12 mouse cellular contexts compared by ENCODE assay signal in the genomic region with DNA sequence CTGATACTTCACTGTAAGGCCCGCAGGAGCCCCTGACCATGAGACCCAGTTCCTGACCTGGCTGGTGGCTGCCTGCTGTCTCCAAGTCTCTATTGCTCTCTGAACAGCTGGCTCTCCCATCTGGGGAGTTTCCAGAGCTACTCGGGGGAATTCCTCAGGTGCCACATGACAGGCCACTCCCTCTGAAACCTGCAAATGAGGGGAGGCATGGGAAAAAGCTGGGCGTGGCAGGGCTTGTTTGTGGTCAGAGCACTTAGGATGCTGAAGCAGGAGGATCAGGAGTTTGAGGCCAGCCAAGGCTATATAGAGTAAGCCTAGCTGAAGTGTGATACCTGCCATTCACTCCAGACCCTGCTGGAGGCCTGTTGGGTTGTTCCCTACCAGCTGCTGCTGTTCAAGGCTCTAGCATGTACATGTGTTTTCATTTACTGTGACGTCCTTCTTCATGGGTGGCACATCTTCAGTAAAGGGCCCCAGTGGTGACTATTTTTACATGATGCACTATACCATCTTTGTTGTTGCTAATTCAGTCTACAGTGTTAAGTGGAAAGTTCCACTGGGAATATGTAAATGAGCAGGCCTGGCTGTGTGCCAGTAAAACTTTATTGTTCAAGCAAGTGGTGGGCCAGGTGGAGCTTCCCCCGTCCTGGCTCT. TPM values are rescaled to one million over a fixed set of nuclear protein-coding genes. Genes with fewer than 3 reads are reported as not detected.
DNase-seq lines count a peak whose midpoint lies in the region; ATAC-seq and TF ChIP-seq lines count a peak whose summit lies in the region.
"Had no signal": no experiment of that assay in that cellular context is flagged by ENCODE, and none has a peak within 500 bp of the region (broad histone marks: within the 10 kb centered on the region; RNA-seq: fewer than 3 reads in every experiment).

No protein-coding gene starts in this region.

- no peak for TF ChIP-seq POLR2A in limb, embryonic 14.5 days (IDR thresholded peaks at IDR 0.05; ENCODE audit: borderline replicate concordance, extremely low read depth, insufficient read depth, insufficient read length)

- H3K36me3 ChIP-seq in limb, embryonic 13.5 days, result peaks cover 100% of the 10 kb centered on the region
- H3K36me3 ChIP-seq in limb, embryonic 10.5 days, result peaks cover 99% of the 10 kb centered on the region
- peaks cover 94% of the 10 kb centered on the region for H3K36me3 ChIP-seq in limb, embryonic 14.5 days (ENCODE audit: control insufficient read depth, insufficient read depth, low read length)

- peaks cover 8% of the 10 kb centered on the region for H3K4me1 ChIP-seq in limb, embryonic 13.5 days
- H3K4me1 ChIP-seq in limb, embryonic 10.5 days, result peaks cover 13% of the 10 kb centered on the region
- no peaks in the 10 kb centered on the region; the same call in 1 of the 2 replicates for H3K4me1 ChIP-seq in limb, embryonic 14.5 days (ENCODE audit: control insufficient read depth, insufficient read depth, low read length)
- H3K4me1 ChIP-seq: lung, embryonic 15.5 days had no signal

- no peak overlapping the region for H3K4me3 ChIP-seq in limb, embryonic 13.5 days
- no peak overlapping the region for H3K4me3 ChIP-seq in limb, embryonic 10.5 days
- H3K4me3 ChIP-seq in limb, embryonic 14.5 days (replicated peaks; ENCODE audit: low read length), result no peak overlapping the region
- H3K4me3 ChIP-seq: embryonic facial prominence, embryonic 12.5 days; lung, embryonic 15.5 days had no signal

- peak overlapping the region; percentile 45; the same call in 1 of the 2 replicates for H3K9ac ChIP-seq in limb, embryonic 13.5 days
- H3K9ac ChIP-seq in limb, embryonic 14.5 days (ENCODE audit: low read depth, low read length, severe bottlenecking), result no peak overlapping the region
- H3K9ac ChIP-seq: embryonic facial prominence, embryonic 12.5 days; lung, embryonic 15.5 days had no signal

- no peak for DNase-seq in limb, embryonic 10.5 days (ENCODE audit: low spot score)
- peak; percentile 75 for DNase-seq in CD4-positive, CD25-positive, alpha-beta regulatory T cell, adult 2 months (ENCODE audit: low read depth, low spot score)
- DNase-seq in MN1 (ENCODE audit: low spot score), result peak; percentile 39
- DNase-seq in limb, embryonic 14.5 days (ENCODE audit: low spot score), result peak; percentile 7
- no peak for DNase-seq in ovary, adult 18-20 months (ENCODE audit: low spot score)
- no peak for DNase-seq in adrenal gland, adult 2 months
- DNase-seq: right cerebral cortex, adult 18-20 months had no signal

- H3K9me3 ChIP-seq in limb, embryonic 13.5 days, result no peaks in the 10 kb centered on the region
- no peaks in the 10 kb centered on the region for H3K9me3 ChIP-seq in limb, embryonic 10.5 days (replicated peaks)
- no peaks in the 10 kb centered on the region for H3K9me3 ChIP-seq in limb, embryonic 14.5 days (ENCODE audit: control insufficient read depth, low read length)
- H3K9me3 ChIP-seq: embryonic facial prominence, embryonic 12.5 days; lung, embryonic 15.5 days had no signal

- no peak overlapping the region for H3K4me2 ChIP-seq in limb, embryonic 13.5 days (replicated peaks)
- H3K4me2 ChIP-seq in limb, embryonic 14.5 days (replicated peaks; ENCODE audit: low read depth, low read length, severe bottlenecking), result no peak overlapping the region
- H3K4me2 ChIP-seq: embryonic facial prominence, embryonic 12.5 days; lung, embryonic 15.5 days had no signal

- 47% methylated on average over 5 of the region's 5 CpGs for WGBS in limb, embryonic 13.5 days
- 72% methylated on average over 5 of the region's 5 CpGs for WGBS in limb, embryonic 10.5 days
- WGBS in limb, embryonic 14.5 days, result 45% methylated on average over 5 of the region's 5 CpGs

- no peak overlapping the region for H3K27ac ChIP-seq in limb, embryonic 13.5 days
- H3K27ac ChIP-seq in limb, embryonic 10.5 days, result no peak overlapping the region
- no peak overlapping the region for H3K27ac ChIP-seq in limb, embryonic 14.5 days (replicated peaks; ENCODE audit: low read depth, low read length)
- H3K27ac ChIP-seq: embryonic facial prominence, embryonic 12.5 days; lung, embryonic 15.5 days had no signal

- ATAC-seq in limb, embryonic 13.5 days (ENCODE audit: low FRiP score, low read depth), result no peak
- no peak for ATAC-seq in limb, embryonic 14.5 days (ENCODE audit: low FRiP score, low read depth)

- no peaks in the 10 kb centered on the region for H3K27me3 ChIP-seq in limb, embryonic 13.5 days
- H3K27me3 ChIP-seq in limb, embryonic 10.5 days (ENCODE audit: low read depth, poor library complexity, severe bottlenecking), result no peaks in the 10 kb centered on the region
- no peaks in the 10 kb centered on the region for H3K27me3 ChIP-seq in limb, embryonic 14.5 days (ENCODE audit: control insufficient read depth, insufficient read depth, low read length)
- H3K27me3 ChIP-seq: embryonic facial prominence, embryonic 12.5 days; lung, embryonic 15.5 days had no signal

RNA-seq across cellular contexts. Expression of a gene that starts 9.8 kb away (rescaled TPM):
- polyA plus RNA-seq in limb, embryonic 13.5 days (2015; fragmentation: Nextera tagmentation; extraction: Ambion mirVana), result 46.5 and 47.2 TPM in 2 replicates
- polyA plus RNA-seq in limb, embryonic 10.5 days (2016; fragmentation: Nextera tagmentation; extraction: Ambion mirVana), result 58.1 and 62.6 TPM in 2 replicates
- 36.1 and 42.1 TPM in 2 replicates for polyA plus RNA-seq in limb, embryonic 14.5 days (2012; rRNA removed)
- 34.1 and 35.1 TPM in 2 replicates for polyA plus RNA-seq in limb, embryonic 14.5 days (2014; fragmentation: Nextera tagmentation; extraction: Ambion mirVana)
- total RNA-seq in adrenal gland, adult 2 months (2021), result 10 to 100 TPM; 46.8 to 49.5 TPM
- 42.7 and 49.6 TPM in 2 replicates for polyA plus RNA-seq in adrenal gland, adult 2 months (2012; rRNA removed)

RNA-seq across cellular contexts. Expression of a gene that starts 9.9 kb away (rescaled TPM):
- polyA plus RNA-seq in limb, embryonic 13.5 days (2015; fragmentation: Nextera tagmentation; extraction: Ambion mirVana), result 15.6 and 17.9 TPM in 2 replicates
- 17.5 and 19.5 TPM in 2 replicates for polyA plus RNA-seq in limb, embryonic 10.5 days (2016; fragmentation: Nextera tagmentation; extraction: Ambion mirVana)
- 25.4 TPM in 2 replicates for polyA plus RNA-seq in limb, embryonic 14.5 days (2012; rRNA removed)
- polyA plus RNA-seq in limb, embryonic 14.5 days (2014; fragmentation: Nextera tagmentation; extraction: Ambion mirVana), result 10.2 and 11.6 TPM in 2 replicates
- total RNA-seq in adrenal gland, adult 2 months (2021), result 10 to 100 TPM; 11.6 to 22.7 TPM
- 32.5 and 33.5 TPM in 2 replicates for polyA plus RNA-seq in adrenal gland, adult 2 months (2012; rRNA removed)

RNA-seq across cellular contexts. Expression of a gene that starts 11.7 kb away (rescaled TPM):
- polyA plus RNA-seq in limb, embryonic 13.5 days (2015; fragmentation: Nextera tagmentation; extraction: Ambion mirVana), result not detected in 2 replicates
- polyA plus RNA-seq in limb, embryonic 10.5 days (2016; fragmentation: Nextera tagmentation; extraction: Ambion mirVana), result not detected in 2 replicates
- not detected in 2 replicates for polyA plus RNA-seq in limb, embryonic 14.5 days (2012; rRNA removed)
- not detected in 2 replicates for polyA plus RNA-seq in limb, embryonic 14.5 days (2014; fragmentation: Nextera tagmentation; extraction: Ambion mirVana)
- 1 to 10 TPM in 1 of 2 experiments, not detected in 1; 1.6 TPM for total RNA-seq in adrenal gland, adult 2 months (2021)
- not detected in 2 replicates for polyA plus RNA-seq in adrenal gland, adult 2 months (2012; rRNA removed)
- total RNA-seq: monocyte, adult 5-6 weeks had no signal
- polyA plus RNA-seq: embryonic facial prominence, embryonic 12.5 days; heart, embryonic 16.5 days had no signal

RNA-seq across cellular contexts. Expression of a gene that starts 26.3 kb away (rescaled TPM):
- polyA plus RNA-seq in limb, embryonic 13.5 days (2015; fragmentation: Nextera tagmentation; extraction: Ambion mirVana), result 0.70 and 0.78 TPM in 2 replicates
- 0.13 and 0.36 TPM in 2 replicates for polyA plus RNA-seq in limb, embryonic 10.5 days (2016; fragmentation: Nextera tagmentation; extraction: Ambion mirVana)
- polyA plus RNA-seq in limb, embryonic 14.5 days (2012; rRNA removed), result 0.19 and 0.32 TPM in 2 replicates
- polyA plus RNA-seq in limb, embryonic 14.5 days (2014; fragmentation: Nextera tagmentation; extraction: Ambion mirVana), result 0.17 and 1.0 TPM in 2 replicates
- total RNA-seq in adrenal gland, adult 2 months (2021), result 10 to 100 TPM in 1 of 2 experiments, 1 to 10 TPM in 1; 4.6 to 16.1 TPM
- 19.0 and 19.2 TPM in 2 replicates for polyA plus RNA-seq in adrenal gland, adult 2 months (2012; rRNA removed)

RNA-seq across cellular contexts. Expression of a gene that starts 33.5 kb away (rescaled TPM):
- polyA plus RNA-seq in limb, embryonic 13.5 days (2015; fragmentation: Nextera tagmentation; extraction: Ambion mirVana), result 0.68 and 0.69 TPM in 2 replicates
- polyA plus RNA-seq in limb, embryonic 10.5 days (2016; fragmentation: Nextera tagmentation; extraction: Ambion mirVana), result 0.30 and 0.41 TPM in 2 replicates
- polyA plus RNA-seq in limb, embryonic 14.5 days (2012; rRNA removed), result 0.90 and 1.4 TPM in 2 replicates
- 0.12 and 0.43 TPM in 2 replicates for polyA plus RNA-seq in limb, embryonic 14.5 days (2014; fragmentation: Nextera tagmentation; extraction: Ambion mirVana)
- total RNA-seq in adrenal gland, adult 2 months (2021), result under 1 TPM; 0.29 to 0.55 TPM
- 0.29 and 0.49 TPM in 2 replicates for polyA plus RNA-seq in adrenal gland, adult 2 months (2012; rRNA removed)

Comparison
In these comparisons a context has a peak if more than half of its experiments do, and no peak if none do; other contexts are left out.
1. DNase-seq: peak in CD4-positive, CD25-positive, alpha-beta regulatory T cell, adult 2 months (single experiment), MN1 (single experiment) and limb, embryonic 14.5 days (single experiment); none in limb, embryonic 10.5 days (single experiment), ovary, adult 18-20 months (single experiment) and adrenal gland, adult 2 months (single experiment).